Mouse (Mus musculus) kidney, embryonic 15.5 days (tissue): ENCODE data around the gene Wsb1. TPM values are rescaled to one million over a fixed set of nuclear protein-coding genes. Genes with fewer than 3 reads are reported as not detected.

Experiments used
- polyA plus RNA-seq: library from polyadenylated mRNA; unstranded; fragments of >200 nt; fragmentation: Nextera tagmentation; extraction: Ambion mirVana; gene quantifications from 2 replicates; pipeline ENCODE4 v1.2.1, GENCODE M21; 2015

Gene Wsb1
- polyA plus RNA-seq, 1 experiment from 2014 or later, result 316 TPM

Other genes with a start within 250 kb of the Wsb1 start
- 2.6 and 3.3 TPM in 2 replicates for gene Ksr1, start 108.3 kb downstream of the Wsb1 start, polyA plus RNA-seq
- not detected in 2 replicates for gene Gm9964, start 42.2 kb upstream of the Wsb1 start, polyA plus RNA-seq
- gene Nf1, start 85.0 kb upstream of the Wsb1 start, polyA plus RNA-seq, result 8.9 and 9.0 TPM in 2 replicates
- 0.35 and 0.42 TPM in 2 replicates for gene Omg, start 249.4 kb upstream of the Wsb1 start, polyA plus RNA-seq